Mouse (Mus musculus) limb, embryonic 10.5 days (tissue): ENCODE measurements around the gene 4933428G20Rik. TPM values are rescaled to one million over a fixed set of nuclear protein-coding genes. Genes with fewer than 3 reads are reported as not detected.

Source experiments
- DNase-seq: peaks from one replicate; pipeline ENCODE4 v3.0.0-alpha.2; 2017; ENCODE audit warnings: low spot score
- H3K27ac ChIP-seq: fragments of 300-500 bp; sonication (generic); 2 replicates; pipeline ENCODE4 v1.5.1; 2016; ENCODE audit warnings: mild to moderate bottlenecking
- H3K27me3 ChIP-seq: fragments of 300-500 bp; sonication (generic); 2 replicates; pipeline ENCODE4 v1.6.1; 2016; ENCODE audit warnings: low read depth, mild to moderate bottlenecking; ENCODE audit not compliant: poor library complexity, severe bottlenecking
- H3K36me3 ChIP-seq: fragments of 300-500 bp; sonication (generic); 2 replicates; pipeline ENCODE4 v1.6.1; 2016; ENCODE audit warnings: mild to moderate bottlenecking, moderate library complexity
- H3K4me1 ChIP-seq: fragments of 300-500 bp; sonication (generic); 2 replicates; pipeline ENCODE4 v1.6.1; 2016
- H3K4me3 ChIP-seq: fragments of 300-500 bp; sonication (generic); 2 replicates; pipeline ENCODE4 v1.5.1; 2016; ENCODE audit warnings: mild to moderate bottlenecking, moderate library complexity
- H3K9me3 ChIP-seq: fragments of 300-500 bp; sonication (generic); replicated peaks from 2 replicates; pipeline ENCODE4 v1.6.1; 2016; ENCODE audit warnings: mild to moderate bottlenecking
- WGBS: fragments of 180-500 bp; shearing (Covaris S2); methylation state at CpG from one replicate; pipeline ENCODE4 v1.1.7; 2016; 5-methylcytosine and 5-hydroxymethylcytosine counted together
- polyA plus RNA-seq: library from polyadenylated mRNA; unstranded; fragments of >200 nt; fragmentation: Nextera tagmentation; extraction: Ambion mirVana; gene quantifications from 2 replicates; pipeline ENCODE4 v1.2.1, GENCODE M21; 2016

4933428G20Rik gene
- polyA plus RNA-seq, 1 experiment from 2014 or later = 0.54 TPM

DNA sequence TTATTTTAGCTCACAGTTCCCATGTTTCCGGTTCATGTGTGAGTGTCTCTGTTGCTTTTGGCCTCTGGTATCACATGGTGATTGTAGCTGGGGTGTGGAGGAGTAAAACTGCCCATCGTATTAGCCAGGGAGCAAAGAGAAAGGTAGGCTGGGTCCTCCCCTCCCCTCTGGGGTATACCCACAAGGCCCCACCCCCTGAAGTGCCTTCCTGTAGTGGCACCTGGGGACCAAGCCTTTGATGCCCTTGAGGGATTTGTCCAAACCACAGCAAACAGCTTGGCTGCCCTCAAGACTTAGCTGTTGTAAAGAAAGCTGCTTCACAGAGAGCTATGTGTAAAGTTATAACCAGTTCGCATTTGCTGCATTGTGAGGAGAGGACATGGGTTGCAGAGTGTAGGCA is 12.5 kb downstream of the 4933428G20Rik start:
- no peaks in the 10 kb centered on the region for H3K27me3 ChIP-seq
- H3K4me3 ChIP-seq = no peak overlapping the region
- 83% methylated on average over 3 of the region's 3 CpGs for WGBS
- H3K27ac ChIP-seq = no peak overlapping the region
- H3K36me3 ChIP-seq = peaks cover 58% of the 10 kb centered on the region
- no peaks in the 10 kb centered on the region for H3K9me3 ChIP-seq
- H3K4me1 ChIP-seq = 0 out of 2 replicates have a peak, but pooled peaks cover 5% of the 10 kb centered on the region
- DNase-seq = no peak

DNA sequence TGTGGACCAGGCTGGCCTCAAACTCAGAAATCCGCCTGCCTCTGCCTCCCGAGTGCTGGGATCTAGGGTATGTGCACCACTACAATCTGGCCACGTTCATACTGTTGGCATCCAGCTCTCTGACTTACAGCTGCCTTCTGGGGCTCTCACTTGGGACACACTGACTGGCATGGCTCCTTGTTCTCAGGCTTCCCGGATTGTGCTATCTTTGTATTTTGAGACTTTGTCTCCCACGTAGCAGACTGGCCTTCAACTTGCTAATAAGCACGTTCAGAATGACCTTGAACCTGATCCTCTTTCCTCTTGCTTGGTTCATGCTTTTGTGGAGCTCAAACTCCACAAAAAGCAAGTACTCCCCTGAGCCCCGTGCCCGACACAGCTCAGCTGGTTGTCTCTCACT is 14.5 kb downstream of the 4933428G20Rik start:
- Histone ChIP-seq H3K27me3 (no peaks in the 10 kb centered on the region), H3K4me3 (no peak overlapping the region), H3K9me3 (no peaks in the 10 kb centered on the region), H3K4me1 (0 out of 2 replicates have a peak, but pooled peaks cover 5% of the 10 kb centered on the region), H3K27ac (no peak overlapping the region), H3K36me3 (peaks cover 54% of the 10 kb centered on the region)
- DNase-seq = no peak
- 93% methylated on average over 8 of the region's 8 CpGs for WGBS

DNA sequence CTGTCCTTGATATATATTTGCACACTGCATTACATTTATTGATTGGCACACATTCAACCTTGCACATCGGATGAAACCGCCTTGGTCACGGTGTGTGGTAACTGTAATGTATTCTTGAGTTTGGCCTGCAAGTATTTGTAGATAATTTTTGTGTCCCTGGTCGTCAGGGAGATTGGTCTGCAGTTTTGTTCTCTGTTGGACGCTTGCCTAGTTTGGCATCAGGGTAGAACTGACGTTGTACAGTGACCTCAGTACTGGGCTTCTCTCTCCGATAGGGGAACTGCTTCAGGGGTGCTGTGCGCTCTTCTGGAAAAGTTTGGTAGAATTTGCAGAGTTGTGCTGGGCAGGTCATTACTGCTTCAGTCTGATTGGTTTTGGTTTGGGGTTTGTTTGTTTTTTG is 20.3 kb downstream of the 4933428G20Rik start:
- H3K27me3 ChIP-seq = no peaks in the 10 kb centered on the region
- H3K9me3 ChIP-seq = no peaks in the 10 kb centered on the region
- no peak overlapping the region for H3K4me3 ChIP-seq
- peaks cover 79% of the 10 kb centered on the region for H3K36me3 ChIP-seq
- H3K27ac ChIP-seq = no peak overlapping the region
- DNase-seq = no peak
- 0 out of 2 replicates have a peak, but pooled peaks cover 7% of the 10 kb centered on the region for H3K4me1 ChIP-seq
- 93% methylated on average over 8 of the region's 8 CpGs for WGBS

DNA sequence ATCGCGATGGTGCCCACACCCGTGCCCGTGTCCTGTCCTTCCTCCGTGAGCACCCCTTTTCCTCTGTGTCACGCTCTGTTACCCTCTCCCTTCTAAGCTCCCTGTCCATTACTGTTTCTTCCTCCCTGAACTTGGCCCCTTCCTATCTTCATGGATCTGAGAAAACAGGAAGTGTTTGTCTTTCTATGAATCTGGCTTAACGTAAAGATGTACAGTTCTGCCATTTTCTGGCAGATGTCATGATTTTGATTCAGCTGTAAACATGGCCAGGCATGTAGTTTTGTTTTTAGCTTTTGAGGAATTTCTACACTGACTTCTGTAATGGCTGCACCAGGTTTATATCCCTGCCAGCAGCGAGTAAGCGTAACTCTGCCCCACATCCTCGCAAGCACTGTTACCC is 21.1 kb downstream of the 4933428G20Rik start:
- WGBS = 92% methylated on average over 10 of the region's 10 CpGs
- H3K27me3 ChIP-seq = no peaks in the 10 kb centered on the region
- DNase-seq = no peak
- no peaks in the 10 kb centered on the region for H3K9me3 ChIP-seq
- no peak overlapping the region for H3K4me3 ChIP-seq
- peaks cover 80% of the 10 kb centered on the region for H3K36me3 ChIP-seq
- 0 out of 2 replicates have a peak, but pooled peaks cover 7% of the 10 kb centered on the region for H3K4me1 ChIP-seq
- H3K27ac ChIP-seq = no peak overlapping the region

DNA sequence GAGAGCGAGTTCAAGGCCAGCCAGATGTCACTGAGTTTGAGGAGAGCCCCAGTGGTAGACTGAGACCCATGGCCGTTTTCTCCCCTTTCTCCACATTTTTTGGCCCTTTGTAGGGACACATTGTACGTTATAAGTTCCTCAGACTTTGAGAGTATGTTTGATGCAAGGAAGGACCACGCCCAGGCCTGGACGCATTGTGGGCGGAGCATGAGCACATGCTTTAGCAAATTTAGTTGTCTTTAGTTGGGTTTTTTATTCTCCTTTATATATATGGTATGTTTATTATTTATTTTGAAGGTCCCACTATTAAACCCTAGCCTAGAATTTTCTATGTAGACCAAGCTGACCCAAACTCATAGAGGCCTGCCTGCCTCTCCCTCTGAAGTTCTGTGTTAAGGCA is 21.8 kb downstream of the 4933428G20Rik start:
- 87% methylated on average over 6 of the region's 6 CpGs for WGBS
- H3K9me3 ChIP-seq = no peaks in the 10 kb centered on the region
- H3K36me3 ChIP-seq = peaks cover 86% of the 10 kb centered on the region
- H3K27me3 ChIP-seq = no peaks in the 10 kb centered on the region
- no peak for DNase-seq
- H3K4me3 ChIP-seq = no peak overlapping the region
- H3K27ac ChIP-seq = no peak overlapping the region
- H3K4me1 ChIP-seq = 0 out of 2 replicates have a peak, but pooled peaks cover 7% of the 10 kb centered on the region

DNA sequence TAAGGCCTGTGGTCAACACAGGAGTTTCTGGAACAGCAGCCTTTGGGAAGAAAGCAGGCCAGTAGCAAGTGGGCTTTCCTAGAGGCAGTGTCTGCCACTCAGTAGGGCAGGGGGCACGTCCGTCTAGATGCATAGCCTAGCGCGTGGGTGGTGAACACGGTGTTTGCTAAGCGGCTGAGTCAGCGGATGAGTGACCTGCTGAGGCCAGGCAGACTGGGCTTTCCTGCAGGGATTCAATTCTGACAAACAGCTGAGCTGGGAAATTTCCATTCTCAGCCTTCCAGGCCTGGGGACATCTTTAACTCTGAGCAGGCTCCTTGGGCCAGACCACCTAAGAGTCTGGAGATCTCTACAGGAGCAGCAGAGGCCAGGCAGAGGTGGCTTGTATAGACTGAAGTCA is 22.7 kb downstream of the 4933428G20Rik start:
- peaks cover 86% of the 10 kb centered on the region for H3K36me3 ChIP-seq
- H3K9me3 ChIP-seq = no peaks in the 10 kb centered on the region
- H3K4me3 ChIP-seq = no peak overlapping the region
- no peak for DNase-seq
- H3K27me3 ChIP-seq = no peaks in the 10 kb centered on the region
- H3K27ac ChIP-seq = no peak overlapping the region
- H3K4me1 ChIP-seq = 0 out of 2 replicates have a peak, but pooled peaks cover 7% of the 10 kb centered on the region
- WGBS = 93% methylated on average over 7 of the region's 7 CpGs

DNA sequence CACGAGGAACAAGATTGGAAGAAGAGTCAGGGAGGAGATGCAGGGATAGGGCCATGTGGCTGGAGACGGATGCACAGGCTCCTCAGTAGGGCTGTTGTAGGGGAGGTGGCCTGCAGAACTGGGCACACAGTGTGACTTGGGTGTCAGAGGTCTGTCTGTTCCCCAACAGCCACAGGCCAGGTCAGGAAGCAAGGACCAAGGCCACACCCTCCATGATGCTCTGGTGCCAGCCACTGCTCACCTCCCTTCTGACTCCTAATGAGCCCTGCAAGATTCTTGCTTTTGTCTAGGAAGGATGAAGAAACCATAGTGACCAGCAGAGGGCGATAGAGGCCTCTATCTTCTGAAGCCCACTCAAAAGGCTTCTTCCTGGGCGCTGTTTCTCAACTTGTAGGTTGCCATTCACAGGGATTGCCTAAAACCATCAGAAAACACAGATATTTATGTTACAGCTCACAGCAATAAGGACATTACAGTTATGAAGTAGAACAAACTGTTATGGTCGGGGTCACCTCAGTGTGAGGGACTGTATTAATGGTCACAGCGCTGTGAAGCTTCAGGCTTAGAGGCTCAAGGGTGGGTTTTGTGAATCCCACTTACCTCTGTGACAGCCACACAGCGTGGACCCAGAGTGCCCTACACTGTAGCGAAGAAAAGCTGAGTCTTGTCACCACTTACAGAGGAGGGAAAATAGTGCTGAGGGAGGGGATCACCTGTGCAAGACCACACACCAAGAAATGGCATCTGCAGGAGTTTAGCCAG is 23.6 kb downstream of the 4933428G20Rik start:
- WGBS = 68% methylated on average over 8 of the region's 8 CpGs
- no peak overlapping the region for H3K4me3 ChIP-seq
- peak; percentile 73 for DNase-seq
- H3K27ac ChIP-seq = no peak overlapping the region
- 0 out of 2 replicates have a peak, but pooled peaks cover 3% of the 10 kb centered on the region for H3K4me1 ChIP-seq
- no peaks in the 10 kb centered on the region for H3K9me3 ChIP-seq
- H3K27me3 ChIP-seq = no peaks in the 10 kb centered on the region
- peaks cover 88% of the 10 kb centered on the region for H3K36me3 ChIP-seq

DNA sequence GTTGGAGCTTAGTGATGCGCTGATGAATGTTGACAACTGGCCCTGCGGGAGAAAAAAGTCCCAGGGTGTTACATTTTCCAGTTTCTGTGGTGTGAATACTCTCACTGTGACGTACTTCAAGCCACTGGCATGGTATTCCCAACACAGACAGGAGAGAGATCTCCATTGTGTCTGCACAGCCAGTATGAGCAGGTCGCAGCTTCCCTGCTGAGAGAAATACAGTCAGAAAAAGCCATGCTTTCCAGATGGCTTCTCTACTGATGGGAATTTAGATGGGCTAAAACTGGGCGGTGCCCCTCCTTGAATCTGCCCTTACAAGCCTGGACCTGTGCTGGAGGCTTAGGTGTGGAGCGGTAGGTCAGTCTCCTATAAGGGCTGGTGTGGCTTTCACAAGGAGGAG is 28.9 kb downstream of the 4933428G20Rik start:
- no peak for DNase-seq
- Histone ChIP-seq H3K4me1 (0 out of 2 replicates have a peak, but pooled peaks cover 5% of the 10 kb centered on the region), H3K9me3 (no peaks in the 10 kb centered on the region), H3K27me3 (no peaks in the 10 kb centered on the region), H3K36me3 (peaks cover 90% of the 10 kb centered on the region), H3K4me3 (no peak overlapping the region), H3K27ac (no peak overlapping the region)
- WGBS = 80% methylated on average over 6 of the region's 6 CpGs

DNA sequence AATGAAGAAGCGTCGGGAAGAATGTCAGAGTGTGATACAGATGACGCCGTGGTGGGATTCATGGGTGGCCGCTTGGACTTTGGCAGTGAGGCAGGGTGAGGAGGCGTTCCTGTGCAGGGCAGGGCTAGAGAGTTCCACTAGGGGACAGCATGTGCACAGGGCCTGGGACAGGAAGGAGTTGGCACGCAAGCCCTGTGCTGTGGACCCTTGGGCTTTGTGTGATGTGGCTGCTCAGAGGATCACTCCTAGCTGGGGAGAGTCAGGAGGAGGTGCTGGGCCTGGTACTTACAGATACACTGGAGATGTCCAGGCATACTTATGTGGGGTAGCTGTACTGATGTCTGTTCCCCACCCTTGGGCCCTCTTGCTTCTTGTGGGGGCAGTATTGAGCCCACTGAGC is 30.3 kb downstream of the 4933428G20Rik start:
- 90% methylated on average over 7 of the region's 7 CpGs for WGBS
- DNase-seq = no peak
- Histone ChIP-seq H3K4me1 (0 out of 2 replicates have a peak, but pooled peaks cover 6% of the 10 kb centered on the region), H3K27me3 (0 out of 2 replicates have a peak, but pooled peaks cover 4% of the 10 kb centered on the region), H3K27ac (no peak overlapping the region), H3K9me3 (no peaks in the 10 kb centered on the region), H3K36me3 (peaks cover 90% of the 10 kb centered on the region), H3K4me3 (no peak overlapping the region)

DNA sequence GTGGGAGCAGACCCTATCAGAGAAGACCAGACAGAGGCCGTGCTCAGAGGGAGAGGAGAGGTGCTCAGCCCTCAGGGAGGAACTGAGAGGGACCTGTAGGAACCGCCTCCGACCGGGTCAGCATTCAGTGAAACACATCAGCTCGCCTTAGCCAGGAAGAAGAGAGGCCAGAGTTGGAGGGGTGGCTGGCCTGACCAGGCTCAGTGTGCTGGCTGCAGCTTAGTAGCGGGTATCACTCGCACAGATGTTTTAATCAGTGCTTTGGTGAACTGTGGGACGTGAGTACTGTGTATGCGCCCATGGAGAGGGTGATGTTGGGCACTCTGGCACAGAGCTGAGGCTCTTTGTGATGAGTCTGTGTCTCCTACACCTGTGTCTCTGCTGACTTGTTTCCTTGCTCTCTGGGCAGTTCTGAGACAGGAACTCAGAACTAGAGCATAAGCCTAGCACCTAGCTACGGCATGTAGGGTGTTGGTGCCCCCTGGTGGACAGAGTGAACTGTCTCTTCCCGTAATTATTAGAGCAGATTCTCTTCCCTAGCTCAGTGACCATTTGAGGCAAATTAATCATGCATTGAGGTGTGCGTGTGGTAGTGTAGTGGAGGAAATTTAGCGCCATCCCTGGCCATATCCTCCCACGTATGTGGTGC is 31.4 kb downstream of the 4933428G20Rik start:
- DNase-seq = peak; percentile 89
- H3K4me3 ChIP-seq = no peak overlapping the region
- WGBS = 52% methylated on average over 14 of the region's 14 CpGs
- no peak overlapping the region for H3K27ac ChIP-seq
- 0 out of 2 replicates have a peak, but pooled peaks cover 6% of the 10 kb centered on the region for H3K4me1 ChIP-seq
- H3K9me3 ChIP-seq = no peaks in the 10 kb centered on the region
- H3K36me3 ChIP-seq = peaks cover 90% of the 10 kb centered on the region
- peaks cover 15% of the 10 kb centered on the region for H3K27me3 ChIP-seq

DNA sequence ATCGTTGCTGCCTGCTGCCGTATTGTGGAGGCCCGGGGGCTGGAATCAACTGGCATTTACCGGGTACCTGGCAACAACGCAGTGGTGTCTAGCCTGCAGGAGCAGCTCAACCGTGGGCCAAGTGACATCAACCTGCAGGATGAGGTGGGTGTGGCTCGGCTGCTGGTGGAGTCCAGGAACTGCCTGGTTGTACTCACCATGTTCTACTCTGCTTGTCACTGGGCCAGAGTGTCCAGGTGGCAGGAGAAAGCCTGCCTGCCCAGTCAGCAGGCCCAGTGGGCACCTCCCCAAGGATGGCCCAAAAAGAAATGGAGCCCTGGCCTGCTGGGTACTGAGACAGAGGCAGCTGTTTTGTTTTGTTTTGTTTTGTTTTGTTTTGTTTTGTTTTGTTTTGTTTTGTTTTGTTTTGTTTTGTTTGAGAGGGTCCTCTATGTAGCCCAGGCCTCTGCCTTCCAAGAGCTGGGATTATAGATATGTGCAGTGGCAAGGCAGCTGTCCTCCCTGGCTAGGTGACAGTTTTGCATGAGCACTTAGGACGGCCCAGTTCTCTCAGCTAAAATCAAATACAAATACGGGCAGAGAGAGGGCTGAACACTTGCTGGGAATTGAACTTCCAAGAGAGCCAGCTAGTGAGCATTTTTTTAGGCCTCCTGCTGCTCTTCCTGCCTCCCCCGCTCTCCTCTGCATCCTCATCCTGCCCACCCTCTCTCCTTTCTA is 33.5 kb downstream of the 4933428G20Rik start:
- Histone ChIP-seq H3K4me1 (peaks cover 9% of the 10 kb centered on the region; the same call in 1 of the 2 replicates), H3K27ac (no peak overlapping the region), H3K4me3 (no peak overlapping the region), H3K9me3 (no peaks in the 10 kb centered on the region), H3K27me3 (peaks cover 31% of the 10 kb centered on the region), H3K36me3 (peaks cover 91% of the 10 kb centered on the region)
- no peak for DNase-seq
- WGBS = 84% methylated on average over 10 of the region's 10 CpGs

DNA sequence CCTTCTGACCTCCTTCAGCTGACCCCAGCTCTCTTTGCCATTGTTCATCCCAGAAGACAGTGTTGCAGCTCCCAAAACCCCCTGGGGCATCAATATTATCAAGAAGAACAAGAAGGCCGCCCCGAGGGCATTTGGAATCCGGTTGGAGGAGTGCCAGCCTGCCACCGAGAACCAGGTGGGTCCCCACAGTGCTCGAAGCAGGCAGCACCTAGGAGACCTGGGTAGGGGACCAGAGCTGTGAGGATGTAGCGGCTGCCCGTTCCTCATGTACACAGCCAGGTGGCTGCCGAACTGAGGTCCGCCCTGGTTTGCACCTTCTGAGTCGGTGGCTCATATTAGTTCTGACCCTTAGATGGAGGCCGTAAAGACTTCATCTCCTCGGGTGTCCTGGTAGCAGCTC is 34.2 kb downstream of the 4933428G20Rik start:
- DNase-seq = no peak
- peaks cover 31% of the 10 kb centered on the region for H3K27me3 ChIP-seq
- H3K36me3 ChIP-seq = peaks cover 91% of the 10 kb centered on the region
- no peak overlapping the region for H3K4me3 ChIP-seq
- no peak overlapping the region for H3K27ac ChIP-seq
- no peaks in the 10 kb centered on the region for H3K9me3 ChIP-seq
- WGBS = 90% methylated on average over 12 of the region's 12 CpGs
- H3K4me1 ChIP-seq = peaks cover 9% of the 10 kb centered on the region; the same call in 1 of the 2 replicates
